Comparison of ENCODE assay signal across 8 mouse cellular contexts in genomic region chr13:97234785-97235417, GRCm38 (mm10). TPM values are rescaled to one million over a fixed set of nuclear protein-coding genes. Genes with fewer than 3 reads are reported as not detected.
DNase-seq lines count a peak whose midpoint lies in the region; ATAC-seq and TF ChIP-seq lines count a peak whose summit lies in the region.

No protein-coding gene starts in this region.

- H3K4me3 ChIP-seq in intestine, postnatal 0 days (ENCODE audit: low read depth, low read length) = no peak overlapping the region
- peak overlapping the region; percentile 20; the same call in 1 of the 2 replicates for H3K4me3 ChIP-seq in midbrain, embryonic 11.5 days (ENCODE audit: low read depth, low read length)

- DNase-seq in adrenal gland, adult 2 months = peak; percentile 83
- peak; percentile 84 for DNase-seq in embryo, embryonic 11.5 days (ENCODE audit: low read depth, low spot score)
- DNase-seq in heart, adult 11 months = peak; percentile 97
- peak; percentile 89 for DNase-seq in left cerebral cortex, postnatal 4 days
- peak; percentile 98 for DNase-seq in midbrain, embryonic 11.5 days (ENCODE audit: low spot score, missing footprints)
- DNase-seq in right cerebral cortex, postnatal 36 days (ENCODE audit: low spot score in 2 of 2) = peak; percentile 77 to 78
- DNase-seq in urinary bladder, postnatal 36 days (ENCODE audit: low spot score in 2 of 2) = peak; percentile 74 to 75

- H3K9ac ChIP-seq in intestine, postnatal 0 days (ENCODE audit: low read depth, low read length) = no peak overlapping the region
- peak overlapping the region; percentile 55 for H3K9ac ChIP-seq in midbrain, embryonic 11.5 days (ENCODE audit: low read length)

- intact Hi-C loops in left cerebral cortex, postnatal 4 days (cut with DNase I) = loop anchor here (1.0 to 10.0 kb wide), 2 partner anchors 703 to 1010 kb away; no protein-coding TSS in a partner anchor

- peak overlapping the region; percentile 44 for H3K4me2 ChIP-seq in intestine, postnatal 0 days (replicated peaks; ENCODE audit: low read depth)
- peak overlapping the region; percentile 43 for H3K4me2 ChIP-seq in midbrain, embryonic 11.5 days

- no peak overlapping the region for H3K27ac ChIP-seq in intestine, postnatal 0 days (ENCODE audit: low read depth, low read length)
- H3K27ac ChIP-seq in midbrain, embryonic 11.5 days (ENCODE audit: low read depth, low read length) = no peak overlapping the region

- 15% methylated on average over 17 of the region's 17 CpGs for WGBS in intestine, postnatal 0 days
- 20% methylated on average over 17 of the region's 17 CpGs for WGBS in midbrain, embryonic 11.5 days

- no peaks in the 10 kb centered on the region for H3K36me3 ChIP-seq in intestine, postnatal 0 days (ENCODE audit: control insufficient read depth, insufficient read depth)
- no peaks in the 10 kb centered on the region for H3K36me3 ChIP-seq in midbrain, embryonic 11.5 days (ENCODE audit: control insufficient read depth, insufficient read depth, low read length)

- H3K4me1 ChIP-seq in intestine, postnatal 0 days (replicated peaks; ENCODE audit: control insufficient read depth, insufficient read depth, low read length) = peaks cover 9% of the 10 kb centered on the region; the same call in 1 of the 2 replicates
- H3K4me1 ChIP-seq in midbrain, embryonic 11.5 days (ENCODE audit: control insufficient read depth, insufficient read depth, low read length) = peaks cover 13% of the 10 kb centered on the region

- no peak; the same call in 1 of the 2 replicates for ATAC-seq in intestine, postnatal 0 days
- peak; percentile 75 for ATAC-seq in midbrain, embryonic 11.5 days (ENCODE audit: low FRiP score)

- no peaks in the 10 kb centered on the region for H3K27me3 ChIP-seq in intestine, postnatal 0 days (replicated peaks; ENCODE audit: control insufficient read depth, insufficient read depth, low read length)
- peaks cover 5% of the 10 kb centered on the region; the same call in 1 of the 2 replicates for H3K27me3 ChIP-seq in midbrain, embryonic 11.5 days (ENCODE audit: control insufficient read depth, insufficient read depth, low read length)

- H3K9me3 ChIP-seq in intestine, postnatal 0 days (ENCODE audit: control insufficient read depth) = no peaks in the 10 kb centered on the region
- H3K9me3 ChIP-seq in midbrain, embryonic 11.5 days (ENCODE audit: control insufficient read depth, low read length) = no peaks in the 10 kb centered on the region

- peak; percentile 87 for TF ChIP-seq CTCF in intestine, postnatal 0 days (IDR thresholded peaks at IDR 0.05; ENCODE audit: low read depth)

RNA-seq across cellular contexts. Expression of gene Enc1, which starts 6.0 kb away (rescaled TPM):
- 10 to 100 TPM in 1 of 2 experiments, 1 to 10 TPM in 1; 6.6 to 13.2 TPM for total RNA-seq in adrenal gland, adult 2 months (2021)
- 4.6 and 5.8 TPM in 2 replicates for polyA plus RNA-seq in adrenal gland, adult 2 months (2012; rRNA removed)
- polyA plus RNA-seq in intestine, postnatal 0 days (2015; fragmentation: Nextera tagmentation; extraction: Ambion mirVana) = 2.3 and 2.6 TPM in 2 replicates
- total RNA-seq in left cerebral cortex, postnatal 4 days (2021) = 100 to 1,000 TPM; 740 to 833 TPM
- polyA plus RNA-seq in midbrain, embryonic 11.5 days (2014; fragmentation: Nextera tagmentation; extraction: Ambion mirVana) = 18.4 and 19.8 TPM in 2 replicates

RNA-seq across cellular contexts. Expression of gene Hexb, which starts 36.7 kb away (rescaled TPM):
- 10 to 100 TPM; 30.6 to 38.4 TPM for total RNA-seq in adrenal gland, adult 2 months (2021)
- polyA plus RNA-seq in adrenal gland, adult 2 months (2012; rRNA removed) = 221 and 235 TPM in 2 replicates
- 273 and 300 TPM in 2 replicates for polyA plus RNA-seq in intestine, postnatal 0 days (2015; fragmentation: Nextera tagmentation; extraction: Ambion mirVana)
- 10 to 100 TPM; 38.9 to 42.2 TPM for total RNA-seq in left cerebral cortex, postnatal 4 days (2021)
- 25.8 and 26.1 TPM in 2 replicates for polyA plus RNA-seq in midbrain, embryonic 11.5 days (2014; fragmentation: Nextera tagmentation; extraction: Ambion mirVana)
